Mouse (Mus musculus): Measurements from ENCODE around the gene Aes. TPM values are rescaled to one million over a fixed set of nuclear protein-coding genes. Genes with fewer than 3 reads are reported as not detected.

Aes gene
- polyA plus RNA-seq, 1 experiment from 2014 or later = 280 TPM

GRCm38 (mm10) chr10:81570238-81570800 lies 11.0 kb downstream of the Aes start:
- H3K9me3 ChIP-seq (ENCODE audit: control insufficient read depth, low read length) = no peaks in the 10 kb centered on the region
- H3K4me3 ChIP-seq (ENCODE audit: low read depth, low read length) = no peak overlapping the region
- peaks cover 35% of the 10 kb centered on the region for H3K4me1 ChIP-seq (replicated peaks; ENCODE audit: control insufficient read depth, insufficient read depth, low read length)
- peak; percentile 22 for ATAC-seq (ENCODE audit: low FRiP score)
- no peaks in the 10 kb centered on the region for H3K36me3 ChIP-seq (ENCODE audit: control insufficient read depth, insufficient read depth, low read length)
- peaks cover 64% of the 10 kb centered on the region for H3K27me3 ChIP-seq (ENCODE audit: control insufficient read depth, insufficient read depth, low read length)
- H3K27ac ChIP-seq (ENCODE audit: low read depth, low read length) = peak overlapping the region; percentile 67
- under 1% methylated on average over 7 of the region's 11 CpGs for WGBS
- H3K9ac ChIP-seq (ENCODE audit: low read depth, low read length) = no peak overlapping the region
- DNase-seq (ENCODE audit: low spot score) = peak; percentile 72
- H3K4me2 ChIP-seq (replicated peaks; ENCODE audit: low read depth, low read length) = peak overlapping the region; percentile 33

- ATAC-seq (ENCODE audit: low FRiP score) = peak; percentile 81
- WGBS = under 1% methylated on average over 33 of the region's 34 CpGs
- Histone ChIP-seq H3K27me3 (ENCODE audit: control insufficient read depth, insufficient read depth, low read length) (peaks cover 63% of the 10 kb centered on the region), H3K4me2 (replicated peaks; ENCODE audit: low read depth, low read length) (peak overlapping the region; percentile 33), H3K9me3 (ENCODE audit: control insufficient read depth, low read length) (no peaks in the 10 kb centered on the region), H3K4me1 (replicated peaks; ENCODE audit: control insufficient read depth, insufficient read depth, low read length) (peaks cover 41% of the 10 kb centered on the region), H3K4me3 (ENCODE audit: low read depth, low read length) (peak overlapping the region; percentile 17; the same call in 1 of the 2 replicates), H3K27ac (ENCODE audit: low read depth, low read length) (peak overlapping the region; percentile 67), H3K9ac (ENCODE audit: low read depth, low read length) (no peak overlapping the region), H3K36me3 (ENCODE audit: control insufficient read depth, insufficient read depth, low read length) (no peaks in the 10 kb centered on the region)
- DNase-seq (ENCODE audit: low spot score) = peak; percentile 97
Measured at GRCm38 (mm10) chr10:81570831-81571500, 11.7 kb downstream of the Aes start.

DNA sequence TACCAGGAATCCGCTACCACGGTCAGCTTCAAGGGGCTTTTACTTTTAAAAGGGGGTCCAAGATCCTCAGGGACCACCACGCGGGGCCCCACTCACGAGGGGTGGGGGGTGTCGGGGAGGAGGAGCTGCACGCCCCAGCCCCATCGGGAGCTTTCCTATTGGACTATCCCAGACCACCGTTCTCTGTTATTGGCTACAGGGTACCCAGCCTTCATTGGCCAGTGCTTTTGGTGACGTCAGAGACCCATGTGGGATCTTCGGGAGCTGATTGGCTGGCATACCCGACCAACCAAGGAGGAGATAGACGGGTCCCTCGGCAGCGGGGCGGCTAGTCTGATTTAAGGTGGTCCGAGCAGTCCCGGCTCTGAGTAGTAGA lies 12.2 kb downstream of the Aes start:
- peaks cover 63% of the 10 kb centered on the region for H3K27me3 ChIP-seq (ENCODE audit: control insufficient read depth, insufficient read depth, low read length)
- peak; percentile 87 for ATAC-seq (ENCODE audit: low FRiP score)
- H3K4me1 ChIP-seq (replicated peaks; ENCODE audit: control insufficient read depth, insufficient read depth, low read length) = peaks cover 43% of the 10 kb centered on the region
- no peaks in the 10 kb centered on the region for H3K9me3 ChIP-seq (ENCODE audit: control insufficient read depth, low read length)
- H3K27ac ChIP-seq (ENCODE audit: low read depth, low read length) = 0 out of 2 replicates have a peak overlapping the region, but pooled peaks have one; percentile 48
- DNase-seq (ENCODE audit: low spot score) = peak; percentile 96
- H3K9ac ChIP-seq (ENCODE audit: low read depth, low read length) = no peak overlapping the region
- H3K4me3 ChIP-seq (ENCODE audit: low read depth, low read length) = peak overlapping the region; percentile 17; the same call in 1 of the 2 replicates
- no peaks in the 10 kb centered on the region for H3K36me3 ChIP-seq (ENCODE audit: control insufficient read depth, insufficient read depth, low read length)
- H3K4me2 ChIP-seq (replicated peaks; ENCODE audit: low read depth, low read length) = peak overlapping the region; percentile 32
- WGBS = under 1% methylated on average over 18 of the region's 18 CpGs

- DNase-seq (ENCODE audit: low spot score) = no peak
- Histone ChIP-seq H3K9ac (ENCODE audit: low read depth, low read length) (no peak overlapping the region), H3K9me3 (ENCODE audit: control insufficient read depth, low read length) (no peaks in the 10 kb centered on the region), H3K27ac (ENCODE audit: low read depth, low read length) (peak overlapping the region; percentile 48; the same call in 1 of the 2 replicates), H3K4me2 (replicated peaks; ENCODE audit: low read depth, low read length) (peak overlapping the region; percentile 28), H3K36me3 (ENCODE audit: control insufficient read depth, insufficient read depth, low read length) (no peaks in the 10 kb centered on the region), H3K4me1 (replicated peaks; ENCODE audit: control insufficient read depth, insufficient read depth, low read length) (peaks cover 43% of the 10 kb centered on the region), H3K27me3 (ENCODE audit: control insufficient read depth, insufficient read depth, low read length) (peaks cover 61% of the 10 kb centered on the region), H3K4me3 (ENCODE audit: low read depth, low read length) (no peak overlapping the region; the same call in 1 of the 2 replicates)
- 2% methylated on average over 9 of the region's 9 CpGs for WGBS
- no peak for ATAC-seq (ENCODE audit: low FRiP score)
Measured at GRCm38 (mm10) chr10:81572133-81572671, 12.9 kb downstream of the Aes start.

DNA sequence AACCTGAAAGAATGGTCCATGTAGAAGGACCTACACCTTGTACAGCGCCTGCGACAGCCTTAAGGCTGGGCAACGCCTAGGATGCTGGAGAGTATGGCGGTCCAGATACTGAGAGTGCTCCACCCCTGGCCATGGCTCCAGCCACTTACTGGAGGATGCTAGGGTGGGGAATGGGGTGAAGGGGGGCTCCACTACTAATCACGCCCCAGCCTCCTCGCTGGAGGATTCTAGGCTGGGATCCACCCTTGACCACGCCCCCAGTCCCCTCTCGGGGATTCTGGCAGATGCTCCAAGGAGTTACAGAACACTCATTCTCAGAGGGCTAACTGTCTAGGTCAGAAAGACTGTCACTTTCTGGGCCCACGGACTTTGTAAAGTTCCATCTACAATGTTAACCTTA lies 13.7 kb downstream of the Aes start:
- H3K27me3 ChIP-seq (ENCODE audit: control insufficient read depth, insufficient read depth, low read length) = peaks cover 55% of the 10 kb centered on the region
- H3K9me3 ChIP-seq (ENCODE audit: control insufficient read depth, low read length) = no peaks in the 10 kb centered on the region
- H3K36me3 ChIP-seq (ENCODE audit: control insufficient read depth, insufficient read depth, low read length) = no peaks in the 10 kb centered on the region
- no peak for DNase-seq (ENCODE audit: low spot score)
- peaks cover 43% of the 10 kb centered on the region for H3K4me1 ChIP-seq (replicated peaks; ENCODE audit: control insufficient read depth, insufficient read depth, low read length)
- no peak for ATAC-seq (ENCODE audit: low FRiP score)
- H3K9ac ChIP-seq (ENCODE audit: low read depth, low read length) = no peak overlapping the region
- no peak overlapping the region for H3K27ac ChIP-seq (ENCODE audit: low read depth, low read length)
- H3K4me2 ChIP-seq (replicated peaks; ENCODE audit: low read depth, low read length) = no peak overlapping the region
- H3K4me3 ChIP-seq (ENCODE audit: low read depth, low read length) = no peak overlapping the region
- WGBS = 5% methylated on average over 9 of the region's 9 CpGs

DNA sequence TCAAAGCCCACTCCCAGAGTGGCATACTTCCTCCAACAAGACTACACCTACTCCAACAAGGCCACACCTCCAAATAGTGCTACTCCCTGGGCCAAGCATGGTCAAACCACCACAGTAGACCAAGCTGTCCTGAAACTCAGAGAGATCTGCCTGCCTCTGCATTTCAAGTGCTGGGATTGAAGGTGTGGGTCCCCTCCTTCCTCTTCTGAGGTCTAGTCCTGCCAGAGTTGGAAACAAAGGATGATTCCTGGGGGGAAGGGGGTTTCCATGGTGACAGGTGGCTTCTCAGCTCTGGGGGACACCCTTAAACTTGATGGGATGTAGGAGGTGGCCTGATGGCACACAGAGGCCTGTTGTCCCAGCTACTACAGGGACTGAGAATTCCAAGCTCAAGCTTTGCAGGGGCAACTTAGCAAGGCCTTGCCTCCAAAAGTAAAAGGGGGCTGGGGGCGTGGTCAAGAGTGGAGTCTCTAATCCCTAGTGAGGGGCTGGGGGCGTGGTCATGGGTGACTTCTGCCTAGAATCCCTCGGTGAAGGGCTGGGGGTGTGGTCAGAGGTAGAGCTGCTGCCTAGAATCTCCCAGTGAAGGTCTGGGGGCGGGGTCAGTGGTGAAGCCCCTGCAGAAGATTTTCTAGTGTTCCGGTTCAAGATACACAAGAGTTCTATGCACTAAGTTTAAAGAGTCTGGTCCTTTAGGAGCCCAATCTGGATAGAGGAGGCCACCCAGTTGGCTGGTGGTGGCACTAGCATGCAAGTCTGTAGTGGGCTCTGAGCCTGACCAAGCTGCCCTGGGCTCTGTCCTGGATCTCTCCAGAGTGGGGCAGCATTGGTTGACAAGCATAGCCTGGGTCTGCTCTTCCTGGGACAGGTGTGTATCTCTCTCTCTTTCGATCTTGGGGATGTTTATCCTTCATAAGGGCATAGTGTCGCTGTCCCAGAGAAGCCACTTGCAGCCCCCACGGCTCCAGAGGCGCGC lies 15.1 kb downstream of the Aes start, which contains the start of gene Tle2:
Gene Tle2, plus strand, starts transcription at position 481 of the 976 bp plus-strand sequence.
- Histone ChIP-seq H3K27ac (ENCODE audit: low read depth, low read length) (no peak within 1 kb of the TSS), H3K4me1 (replicated peaks; ENCODE audit: control insufficient read depth, insufficient read depth, low read length) (peaks cover 35% of the 10 kb centered on the region), H3K9ac (ENCODE audit: low read depth, low read length) (peak within 1 kb of the TSS; percentile 39), H3K4me2 (replicated peaks; ENCODE audit: low read depth, low read length) (peak within 1 kb of the TSS; percentile 47), H3K36me3 (ENCODE audit: control insufficient read depth, insufficient read depth, low read length) (no peaks in the 10 kb centered on the region), H3K9me3 (ENCODE audit: control insufficient read depth, low read length) (no peaks in the 10 kb centered on the region), H3K27me3 (ENCODE audit: control insufficient read depth, insufficient read depth, low read length) (peaks cover 51% of the 10 kb centered on the region), H3K4me3 (ENCODE audit: low read depth, low read length) (peak within 1 kb of the TSS; percentile 32)
- ATAC-seq (ENCODE audit: low FRiP score) (no peak), DNase-seq (ENCODE audit: low spot score) (no peak)
- 19% methylated on average over 10 of the region's 10 CpGs for WGBS

DNA sequence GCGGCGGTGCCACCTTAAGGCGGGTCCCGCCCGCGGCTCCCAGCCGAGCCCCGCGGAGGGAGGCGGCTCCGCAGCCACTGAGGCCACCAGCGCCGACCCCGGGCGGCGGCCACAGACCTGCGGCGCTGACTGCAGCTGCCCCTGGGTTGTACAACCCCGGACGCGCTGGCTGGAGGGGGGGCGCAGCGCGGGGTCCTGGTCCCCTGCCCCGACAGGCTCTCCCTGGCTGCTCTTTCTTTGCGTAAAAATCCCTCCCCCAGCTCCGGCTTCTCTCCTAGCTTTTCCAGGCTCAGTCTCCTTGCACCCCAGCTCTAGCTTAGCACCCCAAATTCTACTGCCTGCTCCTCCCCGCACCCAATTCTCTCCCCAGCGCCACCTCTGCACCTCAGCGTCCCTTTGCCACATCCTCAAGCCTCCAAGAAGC lies 15.9 kb downstream of the Aes start:
- Histone ChIP-seq H3K9me3 (ENCODE audit: control insufficient read depth, low read length) (no peaks in the 10 kb centered on the region), H3K27me3 (ENCODE audit: control insufficient read depth, insufficient read depth, low read length) (peaks cover 54% of the 10 kb centered on the region), H3K9ac (ENCODE audit: low read depth, low read length) (peak overlapping the region; percentile 39), H3K4me2 (replicated peaks; ENCODE audit: low read depth, low read length) (peak overlapping the region; percentile 47), H3K27ac (ENCODE audit: low read depth, low read length) (no peak overlapping the region), H3K4me3 (ENCODE audit: low read depth, low read length) (peak overlapping the region; percentile 32), H3K36me3 (ENCODE audit: control insufficient read depth, insufficient read depth, low read length) (no peaks in the 10 kb centered on the region), H3K4me1 (replicated peaks; ENCODE audit: control insufficient read depth, insufficient read depth, low read length) (peaks cover 32% of the 10 kb centered on the region)
- peak; percentile 64 for DNase-seq (ENCODE audit: low spot score)
- no peak for ATAC-seq (ENCODE audit: low FRiP score)
- WGBS = 0% methylated on average over 30 of the region's 30 CpGs

GRCm38 (mm10) chr10:81575695-81576094 lies 16.4 kb downstream of the Aes start:
- peaks cover 58% of the 10 kb centered on the region for H3K27me3 ChIP-seq (ENCODE audit: control insufficient read depth, insufficient read depth, low read length)

More at GRCm38 (mm10) chr10:81575695-81576094, 16.4 kb downstream of the Aes start:
- peak overlapping the region; percentile 32 for H3K4me3 ChIP-seq (ENCODE audit: low read depth, low read length)
- H3K4me2 ChIP-seq (replicated peaks; ENCODE audit: low read depth, low read length) = peak overlapping the region; percentile 47
- no peaks in the 10 kb centered on the region for H3K9me3 ChIP-seq (ENCODE audit: control insufficient read depth, low read length)
- no peak overlapping the region for H3K27ac ChIP-seq (ENCODE audit: low read depth, low read length)
- peak overlapping the region; percentile 39 for H3K9ac ChIP-seq (ENCODE audit: low read depth, low read length)
- WGBS = 3% methylated on average over 6 of the region's 6 CpGs
- peaks cover 28% of the 10 kb centered on the region for H3K4me1 ChIP-seq (replicated peaks; ENCODE audit: control insufficient read depth, insufficient read depth, low read length)
- ATAC-seq (ENCODE audit: low FRiP score) = no peak
- H3K36me3 ChIP-seq (ENCODE audit: control insufficient read depth, insufficient read depth, low read length) = no peaks in the 10 kb centered on the region
- DNase-seq (ENCODE audit: low spot score) = no peak

Measured in hindbrain, embryonic 11.5 days (tissue).